Mouse (Mus musculus) layer of hippocampus, postnatal 36 days (tissue): ENCODE data around the gene Gm21244. TPM values are rescaled to one million over a fixed set of nuclear protein-coding genes. Genes with fewer than 3 reads are reported as not detected.
"Not testable (repeated sequence)": the region's sequence is repeated elsewhere in the genome, so short reads cannot be mapped to it uniquely, and the experiment has no call there.

Experiments
- DNase-seq, 2 experiments: peaks; one replicate each; pipeline ENCODE4 v3.0.0; 2022
- total RNA-seq, 2 experiments: library from RNA; stranded (reverse); gene quantifications; 2 replicates each; pipeline ENCODE4 v1.2.3; 2021

Gm21244 gene
- total RNA-seq = not detected

DNA sequence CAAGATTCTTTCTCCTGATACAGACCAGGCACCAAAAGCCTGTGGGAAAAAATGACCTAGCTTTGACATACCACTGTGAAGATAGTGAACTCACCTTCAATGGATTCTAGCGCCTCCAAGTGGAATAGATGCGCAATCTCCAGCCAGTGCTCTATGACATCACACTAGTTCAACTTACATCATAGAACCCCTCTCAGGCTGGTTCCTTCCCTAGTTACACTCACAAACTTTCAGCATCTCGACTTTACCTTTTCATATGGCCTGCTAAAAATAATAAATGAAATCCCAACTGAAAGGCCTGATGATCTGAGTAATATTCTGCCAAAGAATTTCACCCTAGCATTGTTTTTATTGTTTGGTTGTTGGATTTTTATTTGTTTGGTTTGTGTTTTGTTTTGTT is at the start of gene Gm21244:
Gm21244 (minus strand) TSS at position 101 of the 400 bp plus-strand sequence.
- DNase-seq = not testable (repeated sequence)

Other genes starting within 250 kb of the Gm21244 start
- gene Gm28998, start 84.5 kb upstream of the Gm21244 start, total RNA-seq = not detected
- not detected for gene Gm21788, start 235.7 kb upstream of the Gm21244 start, total RNA-seq